23 mouse cellular contexts compared by ENCODE assay signal in the genomic region with DNA sequence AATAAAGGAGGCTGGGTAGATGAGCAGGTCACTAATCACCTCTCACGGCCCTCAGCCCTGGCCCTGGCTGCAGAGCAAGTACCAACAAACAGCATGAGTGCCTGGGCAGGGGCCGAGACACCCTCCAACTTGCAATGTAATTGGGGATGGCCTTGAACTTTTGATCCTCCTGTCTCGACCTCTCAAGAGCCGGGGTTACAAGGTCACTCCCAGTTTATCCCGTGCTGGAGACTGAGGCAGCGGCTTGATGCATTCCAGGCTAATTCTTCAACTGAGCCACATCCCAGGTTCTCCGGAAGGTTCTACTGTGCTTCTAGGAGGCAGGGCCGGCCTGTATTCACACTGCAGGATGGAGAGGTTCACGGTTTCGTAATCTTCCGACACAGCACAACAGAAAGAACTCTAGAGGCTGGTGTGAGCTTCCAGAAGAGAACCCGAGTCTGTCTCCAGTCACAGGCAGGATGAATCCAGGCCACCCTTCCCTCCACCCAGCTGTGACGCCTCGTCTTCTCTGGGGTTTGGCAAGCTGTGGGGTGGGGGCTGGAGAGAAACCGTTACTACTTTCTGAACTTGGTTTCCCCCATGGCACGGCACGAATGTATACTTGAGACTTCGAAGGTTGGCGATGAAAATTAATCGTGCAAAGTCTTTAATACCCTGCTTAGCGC. TPM values are rescaled to one million over a fixed set of nuclear protein-coding genes. Genes with fewer than 3 reads are reported as not detected.
A peak's percentile ranks its signal among the peaks of the same experiment; 100 is the strongest.
DNase-seq lines count a peak whose midpoint lies in the region; ATAC-seq and TF ChIP-seq lines count a peak whose summit lies in the region.
"Had no signal": no experiment of that assay in that cellular context is flagged by ENCODE, and none has a peak within 500 bp of the region (broad histone marks: within the 10 kb centered on the region; RNA-seq: fewer than 3 reads in every experiment).

No protein-coding gene starts in this region.

- no peaks in the 10 kb centered on the region for H3K9me3 ChIP-seq in heart, embryonic 10.5 days
- H3K9me3 ChIP-seq in heart, embryonic 11.5 days (replicated peaks; ENCODE audit: control insufficient read depth, low read length): no peaks in the 10 kb centered on the region
- no peaks in the 10 kb centered on the region for H3K9me3 ChIP-seq in lung, embryonic 14.5 days (ENCODE audit: low read depth, low read length)
- H3K9me3 ChIP-seq in ES-Bruce4 (replicated peaks; ENCODE audit: control insufficient read depth, insufficient read depth, low read length, poor library complexity, severe bottlenecking): no peaks in the 10 kb centered on the region
- H3K9me3 ChIP-seq: embryonic facial prominence, embryonic 10.5 days; forebrain, embryonic 15.5 days; heart, embryonic 12.5 days; hindbrain, embryonic 10.5 days; liver, embryonic 12.5 days; midbrain, embryonic 12.5 days had no signal

- peaks cover 28% of the 10 kb centered on the region for H3K36me3 ChIP-seq in heart, embryonic 10.5 days
- 0 out of 2 replicates have a peak, but pooled peaks cover 3% of the 10 kb centered on the region for H3K36me3 ChIP-seq in heart, embryonic 11.5 days (ENCODE audit: control insufficient read depth, insufficient read depth, low read length)
- H3K36me3 ChIP-seq in lung, embryonic 14.5 days (ENCODE audit: insufficient read depth): peaks cover 21% of the 10 kb centered on the region
- H3K36me3 ChIP-seq in ES-Bruce4 (ENCODE audit: control insufficient read depth, insufficient read depth, low read length, poor library complexity, severe bottlenecking): no peaks in the 10 kb centered on the region
- H3K36me3 ChIP-seq: forebrain, embryonic 15.5 days had no signal

- H3K27ac ChIP-seq in heart, embryonic 10.5 days: peak overlapping the region; percentile 29; the same call in 1 of the 2 replicates
- no peak overlapping the region for H3K27ac ChIP-seq in heart, embryonic 11.5 days (ENCODE audit: low read depth, low read length)
- H3K27ac ChIP-seq in lung, embryonic 14.5 days (ENCODE audit: low read depth): no peak overlapping the region
- H3K27ac ChIP-seq in ES-Bruce4 (ENCODE audit: insufficient read depth, low read length): no peak overlapping the region
- H3K27ac ChIP-seq: forebrain, embryonic 15.5 days; liver, embryonic 12.5 days; midbrain, embryonic 12.5 days had no signal

- no peak overlapping the region for H3K9ac ChIP-seq in heart, embryonic 11.5 days (ENCODE audit: low read depth, low read length)
- H3K9ac ChIP-seq in lung, embryonic 14.5 days: no peak overlapping the region
- H3K9ac ChIP-seq in ES-Bruce4 (ENCODE audit: low read depth, poor library complexity, severe bottlenecking): no peak overlapping the region
- H3K9ac ChIP-seq: forebrain, embryonic 15.5 days; liver, embryonic 12.5 days; midbrain, embryonic 12.5 days had no signal

- peaks cover 89% of the 10 kb centered on the region for H3K4me1 ChIP-seq in heart, embryonic 10.5 days
- H3K4me1 ChIP-seq in heart, embryonic 11.5 days (ENCODE audit: control insufficient read depth, insufficient read depth, low read length): peaks cover 62% of the 10 kb centered on the region
- H3K4me1 ChIP-seq in lung, embryonic 14.5 days (ENCODE audit: insufficient read depth): peaks cover 27% of the 10 kb centered on the region
- H3K4me1 ChIP-seq in lung, adult 2 months (ENCODE audit: control insufficient read depth, insufficient read depth, low read length): peaks cover 2% of the 10 kb centered on the region; the same call in 1 of the 2 replicates
- H3K4me1 ChIP-seq in ES-Bruce4 (ENCODE audit: control insufficient read depth, insufficient read depth, low read length): peaks cover 14% of the 10 kb centered on the region

- TF ChIP-seq CTCF in lung, embryonic 14.5 days (IDR thresholded peaks at IDR 0.05; ENCODE audit: low read depth): no peak
- TF ChIP-seq CTCF in lung, adult 2 months (IDR thresholded peaks at IDR 0.05; ENCODE audit: insufficient read depth, low read length): no peak
- no peak for TF ChIP-seq CTCF in ES-Bruce4 (IDR thresholded peaks at IDR 0.05; ENCODE audit: low read depth, low read length)

- 81% methylated on average over 21 of the region's 21 CpGs for WGBS in heart, embryonic 10.5 days
- 79% methylated on average over 21 of the region's 21 CpGs for WGBS in heart, embryonic 11.5 days (ENCODE audit: insufficient replicate concordance)
- WGBS in lung, embryonic 14.5 days: 76% methylated on average over 21 of the region's 21 CpGs
- 78% methylated on average over 21 of the region's 21 CpGs for WGBS in lung, adult 2 months

- H3K4me2 ChIP-seq in heart, embryonic 11.5 days: no peak overlapping the region
- no peak overlapping the region for H3K4me2 ChIP-seq in lung, embryonic 14.5 days
- H3K4me2 ChIP-seq: forebrain, embryonic 15.5 days; heart, embryonic 12.5 days; liver, embryonic 12.5 days; midbrain, embryonic 12.5 days had no signal

- peak; percentile 73; the same call in 1 of the 2 replicates for TF ChIP-seq EP300 in ES-Bruce4 (IDR thresholded peaks at IDR 0.05; ENCODE audit: insufficient read depth, low read depth, low read length)

- ATAC-seq in heart, embryonic 11.5 days (replicated peaks; ENCODE audit: insufficient number of reproducible peaks, low FRiP score, low TSS enrichment): no peak
- no peak for ATAC-seq in lung, embryonic 14.5 days (ENCODE audit: insufficient read depth)
- no peak for ATAC-seq in megakaryocyte, adult 5-6 weeks (ENCODE audit: poor library complexity, severe bottlenecking)
- ATAC-seq: forebrain, embryonic 15.5 days; intestine, postnatal 0 days; liver, embryonic 12.5 days had no signal

- no peak overlapping the region for H3K4me3 ChIP-seq in heart, embryonic 10.5 days
- H3K4me3 ChIP-seq in heart, embryonic 11.5 days (ENCODE audit: low read depth, low read length): no peak overlapping the region
- no peak overlapping the region for H3K4me3 ChIP-seq in lung, embryonic 14.5 days (ENCODE audit: low read depth, low read length)
- no peak overlapping the region for H3K4me3 ChIP-seq in lung, adult 2 months (replicated peaks; ENCODE audit: extremely low read depth, low read depth, low read length)
- no peak overlapping the region for H3K4me3 ChIP-seq in ES-Bruce4 (ENCODE audit: low read depth, low read length)
- H3K4me3 ChIP-seq: embryonic facial prominence, embryonic 10.5 days; forebrain, embryonic 15.5 days; heart, embryonic 12.5 days; hindbrain, embryonic 10.5 days; layer of hippocampus, adult 2 months; liver, embryonic 12.5 days; midbrain, embryonic 12.5 days had no signal

- TF ChIP-seq POLR2A in lung, adult 2 months (IDR thresholded peaks at IDR 0.05; ENCODE audit: borderline replicate concordance, extremely low read depth, low read depth, low read length): no peak
- no peak for TF ChIP-seq POLR2A in ES-Bruce4 (IDR thresholded peaks at IDR 0.05; ENCODE audit: insufficient read depth, low read length)

- peak; percentile 2 for DNase-seq in cerebellum, adult 9-11 months
- DNase-seq in cerebellum, adult 11-12 months: no peak
- no peak for DNase-seq in heart, embryonic 10.5 days (ENCODE audit: low spot score)
- peak; percentile 28 for DNase-seq in lung, embryonic 14.5 days
- no peak for DNase-seq in lung, adult 2 months
- DNase-seq: adrenal gland, postnatal 36 days; cerebellum, postnatal 10 days; kidney, postnatal 25 days; lung, adult 18-20 months; spleen, adult 18-20 months; thymus, adult 18-20 months; thymus, postnatal 36 days had no signal

- no peaks in the 10 kb centered on the region for H3K27me3 ChIP-seq in heart, embryonic 10.5 days (ENCODE audit: insufficient read depth, poor library complexity, severe bottlenecking)
- no peaks in the 10 kb centered on the region for H3K27me3 ChIP-seq in heart, embryonic 11.5 days (ENCODE audit: control insufficient read depth, insufficient read depth, low read length)
- no peaks in the 10 kb centered on the region for H3K27me3 ChIP-seq in lung, embryonic 14.5 days (ENCODE audit: insufficient read depth, low read length)
- no peaks in the 10 kb centered on the region for H3K27me3 ChIP-seq in ES-Bruce4 (ENCODE audit: control insufficient read depth, insufficient read depth, low read length, poor library complexity, severe bottlenecking)
- H3K27me3 ChIP-seq: forebrain, embryonic 15.5 days; heart, embryonic 12.5 days; liver, embryonic 12.5 days; midbrain, embryonic 12.5 days had no signal

RNA-seq across cellular contexts. Expression of a gene that starts 8.9 kb away (rescaled TPM):
- 129 and 183 TPM in 2 replicates for polyA plus RNA-seq in heart, embryonic 10.5 days (2016; fragmentation: Nextera tagmentation; extraction: Ambion mirVana)
- 150 and 161 TPM in 2 replicates for polyA plus RNA-seq in heart, embryonic 11.5 days (2014; fragmentation: Nextera tagmentation; extraction: Ambion mirVana)
- polyA plus RNA-seq in lung, embryonic 14.5 days (2014; fragmentation: Nextera tagmentation; extraction: Ambion mirVana): 115 and 117 TPM in 2 replicates
- 21.5 and 23.4 TPM in 2 replicates for polyA plus RNA-seq in lung, adult 2 months (2012; rRNA removed)
- 31.5 and 34.8 TPM in 2 replicates for polyA plus RNA-seq in ES-Bruce4 (2011; ENCODE audit: insufficient read depth, insufficient read length, low read depth, missing spikeins)
- total RNA-seq in megakaryocyte, adult 5-6 weeks (2015): 16.7 and 18.6 TPM in 2 replicates
- 19.2 and 26.3 TPM in 2 replicates for total RNA-seq in megakaryocyte, adult 5-6 weeks (2017)

Comparison
In these comparisons a context has a peak if more than half of its experiments do, and no peak if none do; other contexts are left out.
1. DNase-seq: peak in cerebellum, adult 9-11 months (single experiment) and lung, embryonic 14.5 days (single experiment); none in cerebellum, adult 11-12 months (single experiment), heart, embryonic 10.5 days (single experiment) and lung, adult 2 months (single experiment).